Mouse (Mus musculus): ENCODE measurements at regions not wholly inside any gene's neighbourhood (a gene's known extent, or its start where the extent isn't known, plus 50 kb on each side); places are given as distances from the start of the nearest gene placed in this dataset.
"Not testable (repeated sequence)": the region's sequence is repeated elsewhere in the genome, so short reads cannot be mapped to it uniquely, and the experiment has no call there.

DNA sequence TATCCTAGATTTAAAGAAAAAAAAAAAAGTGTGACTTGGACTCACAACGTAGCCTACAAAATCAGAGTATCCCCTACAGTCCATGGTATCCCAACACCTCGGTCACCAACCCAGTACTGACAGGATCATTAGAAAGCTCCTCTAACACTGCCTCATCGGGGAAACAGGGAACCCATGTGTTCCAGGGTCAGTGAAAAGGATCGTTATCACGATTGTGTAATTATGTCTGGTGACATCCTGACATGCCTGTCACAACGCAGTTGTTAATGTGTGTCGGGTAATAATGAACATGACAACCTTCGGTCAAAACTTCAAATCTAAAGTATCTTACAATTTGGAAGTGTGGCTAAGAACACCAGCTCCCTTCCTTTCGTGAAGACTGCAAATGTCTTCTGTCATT lies 83.8 kb upstream of the Enpep start:
- Histone ChIP-seq H3K4me3 (no peak overlapping the region), H3K9me3 (no peaks in the 10 kb centered on the region), H3K4me2 (replicated peaks) (no peak overlapping the region), H3K9ac (no peak overlapping the region), H3K27ac (no peak overlapping the region), H3K4me1 (peaks cover 5% of the 10 kb centered on the region; the same call in 1 of the 2 replicates), H3K36me3 (no peaks in the 10 kb centered on the region), H3K27me3 (no peaks in the 10 kb centered on the region)
- no peak for ATAC-seq (ENCODE audit: insufficient number of reproducible peaks, insufficient read depth, low FRiP score, low TSS enrichment)
- WGBS = 86% methylated on average over 9 of the region's 9 CpGs

DNA sequence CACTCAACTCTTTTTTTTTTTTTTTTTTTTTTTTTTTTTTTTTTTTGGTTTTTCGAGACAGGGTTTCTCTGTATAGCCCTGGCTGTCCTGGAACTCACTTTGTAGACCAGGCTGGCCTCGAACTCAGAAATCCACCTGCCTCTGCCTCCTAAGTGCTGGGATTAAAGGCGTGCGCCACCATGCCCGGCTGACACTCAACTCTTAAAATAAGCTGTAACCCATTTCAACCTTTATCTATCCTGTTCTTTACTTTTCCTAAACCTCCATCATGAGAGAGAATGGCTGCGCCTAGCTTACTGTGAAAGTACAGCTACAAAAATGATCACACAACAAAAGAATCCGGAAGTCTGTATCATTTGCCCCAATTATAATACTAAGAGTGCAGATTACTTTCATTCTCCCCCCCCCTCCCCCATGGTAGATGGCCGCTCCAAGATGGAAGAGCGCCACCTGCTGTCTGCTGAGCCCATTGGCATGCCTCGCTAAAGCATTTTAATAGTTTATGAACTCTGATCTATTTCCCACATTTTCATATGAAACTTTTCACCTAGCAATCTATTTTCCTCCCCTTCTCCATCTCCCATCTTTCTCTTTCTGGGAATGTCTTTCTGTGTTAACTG lies 89.2 kb upstream of the Enpep start:
- not testable (repeated sequence) for H3K4me3 ChIP-seq; H3K27ac ChIP-seq; H3K27me3 ChIP-seq; H3K9me3 ChIP-seq; H3K9ac ChIP-seq; H3K36me3 ChIP-seq; H3K4me1 ChIP-seq; H3K4me2 ChIP-seq (replicated peaks); ATAC-seq (ENCODE audit: insufficient number of reproducible peaks, insufficient read depth, low FRiP score, low TSS enrichment)
- 52% methylated on average over 9 of the region's 10 CpGs for WGBS

- no peaks in the 10 kb centered on the region for H3K9me3 ChIP-seq
- ATAC-seq (ENCODE audit: insufficient number of reproducible peaks, insufficient read depth, low FRiP score, low TSS enrichment) = no peak
- no peak overlapping the region for H3K9ac ChIP-seq
- WGBS = 93% methylated on average over 2 of the region's 2 CpGs
- no peaks in the 10 kb centered on the region for H3K36me3 ChIP-seq
- 0 out of 2 replicates have a peak, but pooled peaks cover under 1% of the 10 kb centered on the region for H3K4me1 ChIP-seq
- no peak overlapping the region for H3K27ac ChIP-seq
- H3K27me3 ChIP-seq = no peaks in the 10 kb centered on the region
- H3K4me2 ChIP-seq (replicated peaks) = no peak overlapping the region
- H3K4me3 ChIP-seq = no peak overlapping the region
Measured at GRCm38 (mm10) chr3:129428750-129429149, 96.2 kb upstream of the Enpep start.

DNA sequence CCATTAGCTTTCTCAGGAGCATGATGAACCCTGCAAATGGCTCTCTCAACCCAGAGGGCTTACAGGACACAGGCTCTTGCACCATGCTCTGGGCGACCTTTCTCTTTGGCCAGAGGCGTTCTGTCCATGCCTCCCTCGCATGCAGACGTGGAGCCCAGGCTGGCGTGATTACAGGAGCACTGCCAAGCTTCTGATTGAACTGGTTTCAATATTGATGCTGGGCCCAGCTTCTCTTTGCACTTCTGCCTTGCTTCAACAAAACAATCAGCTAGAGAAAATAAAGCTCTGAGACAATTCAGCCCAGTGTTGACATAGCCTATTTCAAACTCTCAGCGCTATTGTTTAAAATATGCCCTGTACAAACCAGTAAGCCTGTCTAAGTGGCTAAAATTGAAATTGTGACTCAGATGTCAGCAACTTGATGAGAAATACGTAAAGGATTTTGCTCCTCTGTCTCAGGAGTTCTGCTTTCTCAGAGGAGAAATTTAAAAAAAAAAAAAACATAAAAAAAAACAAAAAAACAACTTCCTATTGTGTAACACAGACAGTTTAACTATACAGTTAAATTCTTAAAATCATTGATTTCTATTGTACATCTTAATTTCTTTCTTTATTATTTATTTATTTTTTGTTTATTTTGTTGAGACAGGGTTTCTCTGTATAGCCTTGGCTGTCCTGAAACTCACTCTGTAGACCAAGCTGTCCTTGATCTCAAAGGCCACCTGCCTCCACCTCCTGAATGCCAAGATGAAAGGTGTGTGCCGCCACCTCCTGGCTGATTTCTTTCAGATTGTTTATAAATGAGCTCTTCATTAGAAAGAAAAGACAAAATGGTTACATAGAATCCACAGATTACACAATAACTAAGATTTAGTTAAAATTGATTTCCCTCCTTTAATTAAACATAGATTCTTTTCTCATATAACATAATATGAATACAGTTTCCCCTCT lies 96.9 kb upstream of the Enpep start:
- Histone ChIP-seq H3K36me3 (no peaks in the 10 kb centered on the region), H3K9ac (no peak overlapping the region), H3K9me3 (no peaks in the 10 kb centered on the region), H3K27ac (no peak overlapping the region), H3K4me1 (no peaks in the 10 kb centered on the region), H3K4me3 (no peak overlapping the region), H3K27me3 (no peaks in the 10 kb centered on the region), H3K4me2 (replicated peaks) (no peak overlapping the region)
- 51% methylated on average over 8 of the region's 8 CpGs for WGBS
- ATAC-seq (ENCODE audit: insufficient number of reproducible peaks, insufficient read depth, low FRiP score, low TSS enrichment) = no peak

DNA sequence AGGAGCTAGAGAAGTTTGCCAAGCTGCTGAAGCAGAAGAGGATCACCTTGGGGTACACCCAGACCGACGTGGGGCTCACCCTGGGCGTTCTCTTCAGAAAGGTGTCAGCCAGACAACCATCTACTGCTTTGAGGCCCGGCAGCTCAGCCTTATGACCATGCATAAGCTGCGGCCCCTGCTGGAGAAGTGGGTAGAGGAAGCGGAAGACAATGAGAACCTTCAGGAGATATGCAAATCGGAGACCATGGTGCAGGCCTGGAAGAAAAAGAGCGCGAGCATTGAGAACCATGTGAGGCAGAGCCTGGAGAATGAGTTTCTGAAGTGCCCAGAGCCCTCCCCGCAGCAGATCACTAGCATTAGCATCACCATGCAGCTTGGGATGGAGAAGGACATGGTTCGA lies 98.1 kb upstream of the Elovl6 start:
- no peak for ATAC-seq (ENCODE audit: insufficient number of reproducible peaks, insufficient read depth, low FRiP score, low TSS enrichment)
- Histone ChIP-seq H3K27ac (no peak overlapping the region), H3K27me3 (no peaks in the 10 kb centered on the region), H3K9me3 (no peaks in the 10 kb centered on the region; the same call in 1 of the 2 replicates), H3K36me3 (no peaks in the 10 kb centered on the region), H3K4me3 (no peak overlapping the region), H3K4me1 (no peaks in the 10 kb centered on the region), H3K4me2 (replicated peaks) (no peak overlapping the region), H3K9ac (no peak overlapping the region)
- 72% methylated on average over 11 of the region's 11 CpGs for WGBS

- Histone ChIP-seq H3K36me3 (no peaks in the 10 kb centered on the region), H3K4me3 (no peak overlapping the region), H3K4me1 (no peaks in the 10 kb centered on the region), H3K9me3 (no peaks in the 10 kb centered on the region; the same call in 1 of the 2 replicates), H3K4me2 (replicated peaks) (no peak overlapping the region), H3K9ac (no peak overlapping the region), H3K27ac (no peak overlapping the region), H3K27me3 (no peaks in the 10 kb centered on the region)
- ATAC-seq (ENCODE audit: insufficient number of reproducible peaks, insufficient read depth, low FRiP score, low TSS enrichment) = no peak
- 80% methylated on average over 6 of the region's 6 CpGs for WGBS
Measured at GRCm38 (mm10) chr3:129437687-129438086, 94.5 kb upstream of the Elovl6 start.

DNA sequence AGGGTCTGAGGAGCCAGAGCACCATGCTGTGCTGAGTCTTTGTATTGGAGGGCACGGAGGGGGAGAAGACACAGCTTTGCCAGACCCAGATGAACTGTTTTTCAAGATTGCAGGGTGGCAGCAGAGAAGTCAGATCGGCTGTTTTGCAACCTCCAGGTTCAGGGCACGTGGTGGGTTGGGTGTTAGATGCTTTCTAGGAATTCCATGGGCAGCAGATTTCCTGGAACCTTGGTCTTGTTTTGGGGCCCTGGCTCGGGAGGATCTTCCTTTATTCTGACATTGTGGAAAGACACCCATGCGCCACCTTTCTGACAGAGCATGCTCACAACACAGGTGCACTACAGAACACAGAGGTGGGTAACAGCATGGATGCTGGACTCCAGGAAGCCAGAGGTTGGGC lies 89.4 kb upstream of the Elovl6 start:
- no peaks in the 10 kb centered on the region for H3K9me3 ChIP-seq
- ATAC-seq (ENCODE audit: insufficient number of reproducible peaks, insufficient read depth, low FRiP score, low TSS enrichment) = no peak

DNA sequence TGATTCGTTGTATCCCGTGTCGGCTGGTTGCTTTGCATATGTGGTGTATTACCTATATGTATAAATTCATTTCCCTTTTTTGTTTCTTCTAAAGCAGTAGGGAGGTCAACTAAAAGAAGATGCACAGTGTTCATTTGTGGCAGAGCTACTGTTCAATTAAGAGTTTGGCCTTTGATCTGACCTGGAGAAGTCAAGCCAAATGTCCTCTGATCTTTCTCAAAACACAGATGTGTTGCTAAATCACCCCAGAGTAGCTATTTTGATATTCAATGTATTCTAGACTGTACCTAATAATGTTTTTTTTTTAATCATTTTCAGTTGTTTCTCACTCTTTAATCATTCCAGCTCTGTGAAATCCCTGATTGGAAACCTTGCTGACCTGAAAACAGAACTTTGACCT lies 87.9 kb upstream of the Elovl6 start:
- WGBS = 89% methylated on average over 3 of the region's 3 CpGs
- Histone ChIP-seq H3K27ac (no peak overlapping the region), H3K9me3 (no peaks in the 10 kb centered on the region), H3K4me2 (replicated peaks) (no peak overlapping the region), H3K36me3 (no peaks in the 10 kb centered on the region), H3K4me3 (no peak overlapping the region), H3K4me1 (no peaks in the 10 kb centered on the region), H3K27me3 (no peaks in the 10 kb centered on the region), H3K9ac (no peak overlapping the region)
- no peak for ATAC-seq (ENCODE audit: insufficient number of reproducible peaks, insufficient read depth, low FRiP score, low TSS enrichment)

More for the DNA sequence above, 89.4 kb upstream of the Elovl6 start:
- WGBS = 68% methylated on average over 5 of the region's 5 CpGs
- Histone ChIP-seq H3K4me1 (no peaks in the 10 kb centered on the region), H3K27ac (no peak overlapping the region), H3K9ac (no peak overlapping the region), H3K4me3 (no peak overlapping the region), H3K27me3 (no peaks in the 10 kb centered on the region), H3K36me3 (no peaks in the 10 kb centered on the region), H3K4me2 (replicated peaks) (no peak overlapping the region)

GRCm38 (mm10) chr3:129445961-129446360 lies 86.2 kb upstream of the Elovl6 start:
- no peak overlapping the region for H3K9ac ChIP-seq
- H3K36me3 ChIP-seq = no peaks in the 10 kb centered on the region
- H3K4me2 ChIP-seq (replicated peaks) = no peak overlapping the region
- no peak for ATAC-seq (ENCODE audit: insufficient number of reproducible peaks, insufficient read depth, low FRiP score, low TSS enrichment)
- no peaks in the 10 kb centered on the region for H3K4me1 ChIP-seq
- H3K27ac ChIP-seq = no peak overlapping the region
- H3K9me3 ChIP-seq = no peaks in the 10 kb centered on the region
- 78% methylated on average over 6 of the region's 6 CpGs for WGBS
- no peaks in the 10 kb centered on the region for H3K27me3 ChIP-seq
- no peak overlapping the region for H3K4me3 ChIP-seq

GRCm38 (mm10) chr3:129449928-129450327 lies 82.2 kb upstream of the Elovl6 start:
- Histone ChIP-seq H3K9me3 (no peaks in the 10 kb centered on the region), H3K9ac (no peak overlapping the region), H3K4me1 (no peaks in the 10 kb centered on the region), H3K27me3 (no peaks in the 10 kb centered on the region), H3K36me3 (no peaks in the 10 kb centered on the region), H3K4me3 (no peak overlapping the region), H3K27ac (no peak overlapping the region), H3K4me2 (replicated peaks) (no peak overlapping the region)
- WGBS = 79% methylated on average over 4 of the region's 4 CpGs
- no peak for ATAC-seq (ENCODE audit: insufficient number of reproducible peaks, insufficient read depth, low FRiP score, low TSS enrichment)

GRCm38 (mm10) chr3:129450671-129451070 lies 81.5 kb upstream of the Elovl6 start:
- ATAC-seq (ENCODE audit: insufficient number of reproducible peaks, insufficient read depth, low FRiP score, low TSS enrichment) = no peak
- Histone ChIP-seq H3K27me3 (no peaks in the 10 kb centered on the region), H3K4me3 (no peak overlapping the region), H3K27ac (no peak overlapping the region), H3K4me1 (no peaks in the 10 kb centered on the region), H3K9me3 (no peaks in the 10 kb centered on the region), H3K4me2 (replicated peaks) (no peak overlapping the region), H3K36me3 (no peaks in the 10 kb centered on the region), H3K9ac (no peak overlapping the region)
- 77% methylated on average over 5 of the region's 5 CpGs for WGBS

DNA sequence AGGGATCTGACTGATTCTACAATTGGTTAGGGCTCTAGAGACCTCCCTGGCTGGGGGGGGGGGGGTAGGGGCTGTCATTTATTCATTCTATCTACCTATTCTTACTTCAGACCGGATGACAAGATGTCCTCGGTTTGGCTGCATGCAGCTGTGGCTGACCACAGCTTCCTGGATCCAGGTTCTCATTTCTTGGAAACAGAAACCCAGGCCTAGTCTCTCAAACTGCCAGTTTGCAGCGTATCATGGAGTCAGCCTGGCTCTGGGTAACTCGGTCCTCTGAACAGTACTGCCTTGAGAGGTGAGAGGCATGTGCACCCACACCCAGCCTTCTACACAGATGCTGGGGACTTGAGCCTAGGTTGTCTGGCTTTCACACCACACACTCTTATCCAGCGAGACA lies 62.1 kb upstream of the Elovl6 start:
- WGBS = 85% methylated on average over 5 of the region's 5 CpGs
- ATAC-seq (ENCODE audit: insufficient number of reproducible peaks, insufficient read depth, low FRiP score, low TSS enrichment) = no peak
- Histone ChIP-seq H3K9ac (no peak overlapping the region), H3K27me3 (no peaks in the 10 kb centered on the region), H3K9me3 (no peaks in the 10 kb centered on the region), H3K4me1 (no peaks in the 10 kb centered on the region), H3K4me3 (no peak overlapping the region), H3K36me3 (no peaks in the 10 kb centered on the region), H3K4me2 (replicated peaks) (no peak overlapping the region), H3K27ac (no peak overlapping the region)
